Mouse (Mus musculus) E14TG2a.4 (cell line): ENCODE data around the gene Gm42957.

ENCODE experiments used
- CTCF ChIP-seq: conservative IDR thresholded peaks from 2 replicates; pipeline ENCODE4 v1.5.1; 2014; ENCODE audit warnings: low read length
- NANOG ChIP-seq: IDR thresholded peaks from 2 replicates; pipeline ENCODE4 v1.6.1; 2014; ENCODE audit warnings: borderline replicate concordance, low read length, mixed read lengths
- POU5F1 ChIP-seq: IDR thresholded peaks from 2 replicates; pipeline ENCODE4 v1.6.1; 2014; ENCODE audit warnings: low read length, borderline replicate concordance

DNA sequence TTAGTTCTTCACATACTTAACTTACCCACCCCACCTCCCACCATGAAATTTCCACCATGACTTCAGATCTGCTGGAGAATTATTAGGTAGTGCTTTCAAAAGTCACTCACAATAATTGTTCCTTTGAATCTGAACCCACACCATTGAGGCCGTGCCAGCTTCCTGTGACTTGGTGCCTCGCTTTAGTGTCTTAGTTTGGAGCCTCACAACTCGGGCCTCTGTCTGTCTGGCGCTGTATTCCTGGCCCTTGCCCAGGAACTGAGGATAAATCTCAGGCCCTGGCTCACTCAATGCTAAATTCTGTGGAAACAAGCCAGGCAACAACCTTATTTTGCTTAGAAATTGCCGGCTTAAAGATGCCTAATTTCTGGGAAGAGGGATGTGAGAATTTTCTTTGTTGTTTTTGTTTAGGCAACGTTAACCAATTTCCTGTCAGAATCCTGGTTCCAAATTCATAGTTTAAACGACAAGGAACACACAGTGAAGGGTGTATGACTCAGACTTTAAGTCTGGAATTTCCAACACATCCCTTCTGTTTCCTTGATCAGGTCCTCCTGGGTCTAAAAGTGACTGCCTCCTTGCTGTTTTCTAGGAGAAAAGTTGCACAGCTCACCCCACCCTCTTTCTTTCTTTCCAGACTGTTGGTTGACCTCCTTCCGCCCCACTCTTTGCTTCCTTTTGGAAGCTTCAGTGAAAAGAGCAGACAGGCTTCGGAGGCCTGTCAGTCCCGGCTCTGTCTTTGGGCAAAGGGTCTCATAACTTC lies 33.2 kb upstream of the Gm42957 start:
- TF ChIP-seq CTCF, result no peak
- TF ChIP-seq NANOG, result no peak
- TF ChIP-seq POU5F1, result no peak
